Mouse (Mus musculus) cerebellum, adult 18-20 months (tissue): ENCODE results near the gene Arl4d.

Source experiments
- DNase-seq, 2 experiments: peaks; one replicate each; pipeline ENCODE4 v3.0.0; 2021

The Arl4d gene

DNA sequence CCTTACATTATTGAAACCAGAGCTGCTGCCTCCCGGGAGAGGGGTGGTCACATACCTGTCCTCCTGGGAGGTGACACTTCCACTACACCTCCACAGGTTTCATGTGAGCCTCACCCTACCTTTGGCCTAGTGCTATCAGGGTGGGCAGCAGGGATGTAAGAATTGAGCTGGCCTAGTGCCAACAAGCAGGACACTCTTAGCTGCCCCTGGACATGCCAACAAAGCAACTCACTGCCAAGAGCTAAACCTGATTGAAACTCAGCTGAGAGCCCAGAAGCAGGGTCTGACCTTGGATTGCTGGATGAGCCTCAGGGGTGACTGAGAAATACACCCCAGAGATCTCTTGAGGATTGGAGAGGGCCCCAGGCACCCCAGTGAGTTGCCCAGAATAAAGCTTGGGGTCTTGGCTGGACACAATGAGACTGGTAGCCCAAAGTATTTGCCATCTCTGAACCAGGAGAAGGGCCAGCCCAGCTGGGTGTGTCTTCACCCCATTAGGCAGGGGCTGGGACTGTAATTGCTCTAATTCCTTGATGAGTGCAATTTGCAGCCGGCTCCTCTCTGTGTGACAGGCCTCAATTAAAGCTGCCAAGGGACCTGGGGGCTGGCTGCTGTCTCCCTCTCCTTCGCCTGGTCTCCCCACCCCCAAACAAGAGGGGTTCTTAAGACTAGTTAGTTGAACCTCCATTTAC, 15.4 kb downstream of the Arl4d start:
- DNase-seq: no peak

DNA sequence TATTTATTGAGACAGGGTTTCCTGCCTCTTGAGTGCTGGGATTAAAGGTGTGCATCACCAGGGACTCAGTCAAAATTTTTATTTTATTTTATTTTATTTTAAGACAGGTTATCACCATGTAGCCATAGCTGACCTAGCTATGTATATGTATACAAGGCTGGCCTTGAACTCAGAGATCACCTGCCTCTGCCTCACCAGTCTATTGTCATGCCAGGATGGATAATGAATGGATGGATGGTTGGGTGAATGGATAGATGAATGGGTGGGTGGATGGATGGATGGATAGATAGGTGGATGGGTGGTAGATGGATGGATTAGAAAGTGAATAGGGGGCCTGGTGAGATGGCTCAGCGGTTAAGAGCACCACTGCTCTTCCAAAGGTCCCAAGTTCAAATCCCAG, 16.6 kb downstream of the Arl4d start:
- no peak for DNase-seq

DNA sequence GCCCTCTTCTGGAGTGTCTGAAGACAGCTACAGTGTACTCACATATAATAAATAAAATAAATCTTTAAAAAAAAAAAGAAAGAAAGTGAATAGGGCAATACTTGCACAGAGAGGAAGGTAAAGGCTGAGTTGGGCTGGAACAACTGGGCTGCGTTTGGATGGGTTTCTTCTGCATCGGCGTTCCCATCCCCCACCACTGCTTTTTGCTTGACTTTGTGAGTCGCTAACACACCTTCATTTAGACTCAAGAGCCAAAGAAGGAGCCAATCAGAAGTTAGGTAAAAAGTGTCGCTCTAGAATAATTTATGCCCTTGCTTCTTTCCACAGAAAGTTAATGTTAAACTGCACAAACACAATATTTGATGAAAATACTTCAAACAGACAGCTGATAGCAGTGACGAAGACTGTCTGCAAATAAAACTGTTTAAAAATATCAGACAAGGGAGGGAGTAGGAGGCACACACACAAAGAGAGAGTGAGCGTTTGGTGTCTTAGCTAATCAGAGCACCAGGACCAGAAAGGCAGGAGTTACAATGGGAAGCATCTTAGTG, 17.1 kb downstream of the Arl4d start:
- no peak for DNase-seq

- DNase-seq: peak in 1 of 2 experiments; percentile 31
These were observed 22.3 kb downstream of the Arl4d start for GRCm38 (mm10) chr11:101687351-101688301.

DNA sequence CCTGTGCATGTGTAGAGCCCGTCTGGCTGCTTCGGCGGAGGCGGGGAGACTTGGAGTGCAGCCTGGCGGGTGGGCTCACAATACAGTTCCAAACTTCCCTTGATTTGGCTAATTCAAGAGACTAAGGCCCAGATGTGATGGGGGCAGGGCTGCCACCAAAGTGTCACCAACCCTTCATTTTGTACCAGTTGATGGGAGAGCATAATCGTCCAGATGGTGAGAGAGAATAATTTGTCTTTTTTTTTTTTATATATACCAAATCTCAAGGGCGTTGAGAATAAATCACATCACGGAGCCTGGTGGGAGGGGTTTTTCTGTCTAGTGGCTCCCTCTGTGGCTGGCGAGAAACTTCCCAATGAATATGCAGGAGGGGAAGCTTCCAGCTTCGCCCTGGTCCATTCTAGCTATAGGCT, 24.4 kb downstream of the Arl4d start:
- no peak for DNase-seq

- DNase-seq: no peak
These were observed 25.0 kb downstream of the Arl4d start for GRCm38 (mm10) chr11:101690326-101690725.

- peak; percentile 6 to 26 for DNase-seq
These were observed 30.7 kb downstream of the Arl4d start for GRCm38 (mm10) chr11:101695906-101696661.

DNA sequence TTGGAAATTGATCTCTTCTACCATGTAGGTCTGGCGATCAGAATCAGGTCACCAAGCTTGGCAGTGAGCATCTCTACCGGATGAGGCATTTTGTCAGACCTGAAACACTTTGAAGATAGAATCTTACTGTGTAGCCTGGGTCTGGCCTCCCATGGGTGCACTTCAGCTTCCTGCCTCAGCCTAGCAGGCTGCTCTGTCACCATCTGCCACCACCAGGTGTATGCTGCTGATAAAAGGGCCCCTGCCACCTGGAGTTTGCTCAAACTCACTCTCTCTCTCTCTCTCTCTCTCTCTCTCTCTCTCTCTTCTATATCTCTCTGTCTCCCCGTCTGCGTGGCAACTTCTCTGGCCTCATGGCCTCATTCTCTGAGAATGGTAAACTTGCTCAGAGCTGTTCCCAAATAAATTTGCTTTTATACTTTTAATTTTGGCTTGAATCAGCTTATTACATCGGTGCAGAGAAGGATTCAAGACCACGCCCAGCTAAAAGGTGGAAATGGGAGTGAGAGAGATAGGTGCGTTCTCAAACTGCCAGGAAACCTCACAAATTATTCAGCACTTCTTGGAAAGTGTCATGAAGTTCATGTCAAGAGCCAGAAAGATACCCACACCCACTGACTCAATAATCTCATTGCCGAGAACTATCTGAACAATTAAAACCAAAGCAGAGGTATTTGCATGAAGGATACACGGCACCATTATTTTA, 32.0 kb downstream of the Arl4d start:
- no peak for DNase-seq

GRCm38 (mm10) chr11:101698114-101698513, 32.8 kb downstream of the Arl4d start:
- no peak for DNase-seq

DNA sequence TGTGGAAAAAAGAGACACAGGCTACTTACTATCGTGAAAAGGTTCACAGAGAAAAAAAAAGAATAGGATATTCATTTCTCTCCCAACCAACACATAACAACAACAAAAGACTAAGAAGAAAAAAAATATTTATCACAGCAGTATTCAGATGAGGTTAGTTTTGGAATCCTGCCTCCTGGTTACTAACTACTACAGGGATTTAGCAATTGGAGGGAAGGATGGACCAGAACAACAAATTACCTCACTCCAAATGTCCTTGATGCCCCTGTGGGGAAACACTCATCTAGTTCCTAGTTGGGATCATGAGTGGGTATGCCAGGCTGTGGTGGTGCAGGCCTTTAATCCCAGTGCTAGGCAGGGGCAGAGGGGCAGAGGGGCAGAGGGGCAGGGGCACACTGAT, 34.2 kb downstream of the Arl4d start:
- no peak for DNase-seq

- DNase-seq: no peak
These were observed 34.6 kb downstream of the Arl4d start for GRCm38 (mm10) chr11:101699991-101700390.

DNA sequence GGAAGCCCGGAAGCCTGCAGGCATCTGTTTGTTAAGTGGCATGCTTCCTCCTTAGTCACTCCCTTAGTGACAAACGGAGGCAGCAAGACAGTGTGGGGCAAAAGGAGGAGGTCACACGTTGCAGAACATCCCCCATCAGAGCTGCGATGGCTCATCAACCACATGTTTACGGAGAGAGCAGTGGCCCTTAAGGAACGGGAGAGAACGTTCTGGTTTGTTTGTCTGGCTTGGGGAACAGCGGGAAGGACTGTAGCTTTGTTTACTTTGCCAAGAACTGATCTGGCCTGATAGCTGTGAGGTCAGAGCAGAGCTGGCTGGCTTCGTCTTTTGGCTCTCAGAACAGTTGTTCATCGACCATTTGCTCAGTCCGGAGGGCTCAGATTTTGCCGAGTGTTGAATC, 35.1 kb downstream of the Arl4d start:
- peak; percentile 27 to 35 for DNase-seq

DNA sequence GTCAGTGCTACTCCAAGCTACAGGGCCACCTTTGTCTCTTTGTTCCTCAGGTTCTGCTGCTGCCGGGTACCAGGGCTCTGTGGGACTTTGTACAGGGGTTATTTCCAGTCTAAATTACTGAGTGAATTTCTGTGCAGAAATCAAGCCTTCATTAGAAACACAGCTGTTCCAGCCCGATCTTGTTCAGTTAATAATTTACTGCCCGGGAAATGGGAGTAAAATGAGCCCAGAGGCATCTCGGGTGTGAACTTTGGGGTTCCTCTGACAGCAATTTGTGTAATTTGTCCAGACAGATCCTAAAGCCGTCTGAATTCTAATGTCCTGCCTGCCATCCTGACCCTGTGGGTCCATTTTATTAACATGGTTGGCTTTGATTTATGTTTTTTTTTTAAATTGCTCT, 38.7 kb downstream of the Arl4d start:
- no peak for DNase-seq

- DNase-seq: no peak
These were observed 41.6 kb downstream of the Arl4d start for GRCm38 (mm10) chr11:101706764-101707448.

DNA sequence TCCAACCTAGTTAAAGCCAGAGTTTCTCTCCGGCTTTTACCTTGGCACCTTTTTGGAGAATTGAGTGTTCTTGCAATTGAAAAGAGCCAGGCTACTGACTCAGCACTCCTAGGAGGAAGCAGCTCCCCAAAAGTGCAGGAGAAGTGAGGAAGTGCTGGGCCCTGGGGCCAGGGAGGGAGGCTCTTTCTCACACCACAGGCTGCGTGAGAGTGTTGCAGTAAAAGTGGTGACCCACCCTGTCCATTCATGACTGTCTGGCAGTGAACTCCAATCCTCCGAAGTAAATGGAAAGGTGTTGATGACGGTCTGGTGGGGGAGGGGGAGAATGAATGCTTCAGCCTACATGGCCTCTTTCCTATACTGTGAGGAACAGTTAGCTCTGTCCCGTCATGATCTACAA, 43.1 kb downstream of the Arl4d start:
- no peak for DNase-seq

DNA sequence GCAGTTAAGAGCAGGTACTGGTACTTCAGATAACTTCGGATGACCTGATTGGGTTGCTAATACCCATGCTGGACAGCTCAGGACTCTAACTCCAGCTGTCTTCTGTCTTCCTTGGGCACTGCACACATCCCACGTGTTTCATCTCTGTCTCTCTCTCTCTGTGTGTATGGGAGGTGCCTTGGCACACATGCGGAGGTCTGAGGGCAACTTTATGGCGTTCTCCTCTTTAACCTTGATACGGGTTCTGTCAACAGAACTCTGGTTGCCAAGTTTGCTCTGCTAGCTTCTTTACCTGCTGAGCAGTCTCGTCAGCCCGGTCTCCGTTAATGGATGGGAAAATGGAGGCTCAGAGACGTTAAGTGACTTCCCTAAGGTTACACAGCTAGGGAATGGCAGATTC, 47.5 kb downstream of the Arl4d start:
- DNase-seq: no peak

DNA sequence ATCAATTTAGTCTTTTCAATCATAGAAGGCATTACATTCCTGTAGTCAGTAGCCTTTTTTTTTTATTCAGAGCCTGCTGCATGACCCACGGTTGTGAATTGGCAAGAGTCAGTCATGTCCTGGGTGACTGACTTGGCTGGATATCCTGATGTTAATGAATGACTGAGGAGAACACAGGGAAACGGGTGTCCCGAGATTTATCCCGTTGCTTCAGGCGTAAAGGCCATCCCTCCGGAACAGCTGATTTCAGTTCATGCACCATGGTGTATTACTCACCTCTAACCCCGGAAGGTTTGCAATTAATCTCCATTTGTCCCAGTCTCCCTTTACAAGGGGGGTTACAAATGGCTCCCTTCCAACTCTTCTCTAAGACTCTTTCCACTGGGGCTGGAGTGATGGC, 48.7 kb downstream of the Arl4d start:
- no peak for DNase-seq
